8 mouse cellular contexts compared by ENCODE assay signal in the genomic region with DNA sequence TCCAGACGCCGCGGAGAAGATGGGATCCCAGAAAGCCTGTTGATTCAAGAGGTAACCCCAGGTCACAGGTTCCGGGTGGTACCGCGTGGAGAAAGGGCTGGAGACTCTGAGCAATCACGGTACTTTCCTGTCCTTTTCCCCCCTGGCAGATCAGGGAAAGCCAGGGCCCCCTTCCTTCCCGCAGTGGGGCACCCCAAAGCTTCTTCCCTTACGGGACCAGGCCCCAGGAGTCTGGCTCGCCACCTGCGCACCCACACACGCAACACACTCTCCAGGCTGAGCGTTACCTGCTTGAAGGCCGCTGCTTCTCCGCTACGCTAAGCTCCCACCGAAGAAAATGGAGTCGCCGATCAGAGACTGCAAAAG. TPM values are rescaled to one million over a fixed set of nuclear protein-coding genes. Genes with fewer than 3 reads are reported as not detected.
DNase-seq lines count a peak whose midpoint lies in the region; ATAC-seq and TF ChIP-seq lines count a peak whose summit lies in the region.

No protein-coding gene starts in this region.

- TF ChIP-seq EP300 in heart, postnatal 0 days (IDR thresholded peaks at IDR 0.05; ENCODE audit: low read depth) = no peak

- peak; percentile 14 for DNase-seq in heart, postnatal 0 days (ENCODE audit: low spot score)
- no peak for DNase-seq in heart, adult 8-10 months (ENCODE audit: low spot score)
- DNase-seq in adipocyte (ENCODE audit: low spot score) = peak; percentile 38
- DNase-seq in hindbrain, embryonic 11.5 days (ENCODE audit: low spot score) = no peak
- DNase-seq in adrenal gland, postnatal 14 days = no peak
- no peak for DNase-seq in left cerebral cortex, adult 18-20 months (ENCODE audit: low spot score in 2 of 2)
- DNase-seq in left cerebral cortex, adult 8-10 months (ENCODE audit: low spot score in 2 of 2) = no peak

- no peaks in the 10 kb centered on the region for H3K27me3 ChIP-seq in heart, postnatal 0 days (ENCODE audit: control insufficient read depth, insufficient read depth, low read length)
- no peaks in the 10 kb centered on the region for H3K27me3 ChIP-seq in hindbrain, embryonic 11.5 days (ENCODE audit: control insufficient read depth, insufficient read depth, low read length)

- H3K36me3 ChIP-seq in heart, postnatal 0 days (replicated peaks; ENCODE audit: control insufficient read depth, insufficient read depth, low read length) = peaks cover 11% of the 10 kb centered on the region
- no peaks in the 10 kb centered on the region for H3K36me3 ChIP-seq in hindbrain, embryonic 11.5 days (ENCODE audit: control insufficient read depth, insufficient read depth, low read length)

- H3K4me2 ChIP-seq in heart, postnatal 0 days (ENCODE audit: low read depth, low read length) = peak overlapping the region; percentile 89
- peak overlapping the region; percentile 42 for H3K4me2 ChIP-seq in hindbrain, embryonic 11.5 days (replicated peaks; ENCODE audit: low read depth, low read length)

- H3K4me1 ChIP-seq in heart, postnatal 0 days (ENCODE audit: control insufficient read depth, insufficient read depth) = peaks cover 20% of the 10 kb centered on the region
- peaks cover 3% of the 10 kb centered on the region; the same call in 1 of the 2 replicates for H3K4me1 ChIP-seq in hindbrain, embryonic 11.5 days (replicated peaks; ENCODE audit: control insufficient read depth, insufficient read depth, low read length)

- H3K27ac ChIP-seq in heart, postnatal 0 days (ENCODE audit: low read depth) = peak overlapping the region; percentile 98
- H3K27ac ChIP-seq in hindbrain, embryonic 11.5 days (ENCODE audit: low read depth, low read length) = peak overlapping the region; percentile 86; the same call in 1 of the 2 replicates

- TF ChIP-seq CTCF in heart, postnatal 0 days (IDR thresholded peaks at IDR 0.05; ENCODE audit: low read depth) = no peak

- WGBS in heart, postnatal 0 days = under 1% methylated on average over 19 of the region's 19 CpGs
- WGBS in hindbrain, embryonic 11.5 days = 2% methylated on average over 19 of the region's 19 CpGs

- peak overlapping the region; percentile 84 for H3K4me3 ChIP-seq in heart, postnatal 0 days (ENCODE audit: low read depth, low read length)
- H3K4me3 ChIP-seq in hindbrain, embryonic 11.5 days (ENCODE audit: low read depth, low read length) = peak overlapping the region; percentile 99

- peak; percentile 29 for ATAC-seq in heart, postnatal 0 days (ENCODE audit: insufficient read depth, low read depth)
- no peak for ATAC-seq in hindbrain, embryonic 11.5 days (ENCODE audit: low FRiP score)
- peak; percentile 12; the same call in 1 of the 2 replicates for ATAC-seq in megakaryocyte progenitor cell, adult 5-6 weeks (replicated peaks; ENCODE audit: poor library complexity)

- peak overlapping the region; percentile 93 for H3K9ac ChIP-seq in heart, postnatal 0 days (replicated peaks; ENCODE audit: low read depth, low read length)
- H3K9ac ChIP-seq in hindbrain, embryonic 11.5 days (ENCODE audit: low read depth, low read length) = peak overlapping the region; percentile 96

- H3K9me3 ChIP-seq in heart, postnatal 0 days (replicated peaks; ENCODE audit: control insufficient read depth, low read length) = no peaks in the 10 kb centered on the region
- no peaks in the 10 kb centered on the region for H3K9me3 ChIP-seq in hindbrain, embryonic 11.5 days (ENCODE audit: control insufficient read depth, low read length)

RNA-seq across cellular contexts. Expression of gene Sdf2, which starts 0.3 kb away (rescaled TPM):
- total RNA-seq in heart, postnatal 0 days (2014; rRNA removed; ENCODE audit: low replicate concordance) = 62.5 and 101 TPM in 2 replicates
- 58.9 and 64.3 TPM in 2 replicates for polyA plus RNA-seq in heart, postnatal 0 days (2015; fragmentation: Nextera tagmentation; extraction: Ambion mirVana)
- 10 to 100 TPM; 49.8 to 58.7 (median 53.6) TPM for total RNA-seq in heart, adult 8-10 months (2022)
- polyA plus RNA-seq in hindbrain, embryonic 11.5 days (2014; fragmentation: Nextera tagmentation; extraction: Ambion mirVana) = 60.6 and 60.8 TPM in 2 replicates
- total RNA-seq in megakaryocyte progenitor cell, adult 5-6 weeks (2015) = 71.8 and 79.5 TPM in 2 replicates
- 36.0 and 38.3 TPM in 2 replicates for total RNA-seq in megakaryocyte progenitor cell, adult 5-6 weeks (2017)
- total RNA-seq in adrenal gland, postnatal 14 days (2021) = 75.3 and 78.8 TPM in 2 replicates
- 10 to 100 TPM; 65.2 to 68.1 TPM for total RNA-seq in left cerebral cortex, adult 18-20 months (2021)
- total RNA-seq in left cerebral cortex, adult 8-10 months (2022) = 10 to 100 TPM; 54.1 to 66.1 (median 59.1) TPM

RNA-seq across cellular contexts. Expression of gene Supt6, which starts 0.5 kb away (rescaled TPM):
- total RNA-seq in heart, postnatal 0 days (2014; rRNA removed; ENCODE audit: low replicate concordance) = 12.1 and 17.0 TPM in 2 replicates
- polyA plus RNA-seq in heart, postnatal 0 days (2015; fragmentation: Nextera tagmentation; extraction: Ambion mirVana) = 6.9 and 7.6 TPM in 2 replicates
- total RNA-seq in heart, adult 8-10 months (2022) = 10 to 100 TPM; 32.6 to 33.8 (median 32.7) TPM
- polyA plus RNA-seq in hindbrain, embryonic 11.5 days (2014; fragmentation: Nextera tagmentation; extraction: Ambion mirVana) = 26.1 and 26.2 TPM in 2 replicates
- total RNA-seq in megakaryocyte progenitor cell, adult 5-6 weeks (2015) = 34.5 and 36.7 TPM in 2 replicates
- 35.9 and 39.9 TPM in 2 replicates for total RNA-seq in megakaryocyte progenitor cell, adult 5-6 weeks (2017)
- 60.1 and 65.4 TPM in 2 replicates for total RNA-seq in adrenal gland, postnatal 14 days (2021)
- total RNA-seq in left cerebral cortex, adult 18-20 months (2021) = 10 to 100 TPM; 93.8 to 96.5 TPM
- 100 to 1,000 TPM in 2 of 4 experiments, 10 to 100 TPM in 2; 98.7 to 102 (median 100) TPM for total RNA-seq in left cerebral cortex, adult 8-10 months (2022)

RNA-seq across cellular contexts. Expression of gene 2610507B11Rik, which starts 16.3 kb away (rescaled TPM):
- total RNA-seq in heart, postnatal 0 days (2014; rRNA removed; ENCODE audit: low replicate concordance) = 105 and 108 TPM in 2 replicates
- 86.4 and 91.2 TPM in 2 replicates for polyA plus RNA-seq in heart, postnatal 0 days (2015; fragmentation: Nextera tagmentation; extraction: Ambion mirVana)
- 100 to 1,000 TPM; 201 to 242 (median 210) TPM for total RNA-seq in heart, adult 8-10 months (2022)
- 65.4 and 94.5 TPM in 2 replicates for polyA plus RNA-seq in hindbrain, embryonic 11.5 days (2014; fragmentation: Nextera tagmentation; extraction: Ambion mirVana)
- 49.4 and 56.6 TPM in 2 replicates for total RNA-seq in megakaryocyte progenitor cell, adult 5-6 weeks (2015)
- 71.2 and 71.5 TPM in 2 replicates for total RNA-seq in megakaryocyte progenitor cell, adult 5-6 weeks (2017)
- 146 and 153 TPM in 2 replicates for total RNA-seq in adrenal gland, postnatal 14 days (2021)
- 100 to 1,000 TPM; 165 to 170 TPM for total RNA-seq in left cerebral cortex, adult 18-20 months (2021)
- 100 to 1,000 TPM; 172 to 181 (median 177) TPM for total RNA-seq in left cerebral cortex, adult 8-10 months (2022)

RNA-seq across cellular contexts. Expression of gene BC030499, which starts 45.4 kb away (rescaled TPM):
- 0.19 TPM in 1 of 2 replicates, not detected in the other for total RNA-seq in heart, postnatal 0 days (2014; rRNA removed; ENCODE audit: low replicate concordance)
- polyA plus RNA-seq in heart, postnatal 0 days (2015; fragmentation: Nextera tagmentation; extraction: Ambion mirVana) = 0.18 and 0.22 TPM in 2 replicates
- total RNA-seq in heart, adult 8-10 months (2022) = 1 to 10 TPM in 1 of 4 experiments, under 1 TPM in 3; 0.38 to 1.3 (median 0.61) TPM
- 0.11 and 0.20 TPM in 2 replicates for polyA plus RNA-seq in hindbrain, embryonic 11.5 days (2014; fragmentation: Nextera tagmentation; extraction: Ambion mirVana)
- 0.22 and 0.30 TPM in 2 replicates for total RNA-seq in megakaryocyte progenitor cell, adult 5-6 weeks (2015)
- total RNA-seq in megakaryocyte progenitor cell, adult 5-6 weeks (2017) = 0.14 and 2.0 TPM in 2 replicates
- total RNA-seq in adrenal gland, postnatal 14 days (2021) = 0.41 and 0.83 TPM in 2 replicates
- 10 to 100 TPM; 18.3 to 20.0 TPM for total RNA-seq in left cerebral cortex, adult 18-20 months (2021)
- total RNA-seq in left cerebral cortex, adult 8-10 months (2022) = 10 to 100 TPM; 12.0 to 15.3 (median 13.3) TPM

RNA-seq across cellular contexts. Expression of gene Proca1, which starts 52.1 kb away (rescaled TPM):
- not detected in 2 replicates for total RNA-seq in heart, postnatal 0 days (2014; rRNA removed; ENCODE audit: low replicate concordance)
- 2.1 and 3.2 TPM in 2 replicates for polyA plus RNA-seq in heart, postnatal 0 days (2015; fragmentation: Nextera tagmentation; extraction: Ambion mirVana)
- total RNA-seq in heart, adult 8-10 months (2022) = 1 to 10 TPM in 2 of 4 experiments, under 1 TPM in 2; 0.62 to 1.6 (median 0.98) TPM
- 1.0 and 1.2 TPM in 2 replicates for polyA plus RNA-seq in hindbrain, embryonic 11.5 days (2014; fragmentation: Nextera tagmentation; extraction: Ambion mirVana)
- total RNA-seq in megakaryocyte progenitor cell, adult 5-6 weeks (2015) = 0.10 and 0.15 TPM in 2 replicates
- not detected in 2 replicates for total RNA-seq in megakaryocyte progenitor cell, adult 5-6 weeks (2017)
- 17.6 and 26.3 TPM in 2 replicates for total RNA-seq in adrenal gland, postnatal 14 days (2021)
- 1 to 10 TPM; 5.7 to 6.3 TPM for total RNA-seq in left cerebral cortex, adult 18-20 months (2021)
- 1 to 10 TPM; 5.9 to 7.4 (median 6.8) TPM for total RNA-seq in left cerebral cortex, adult 8-10 months (2022)

Comparison
In these comparisons a context has a peak if more than half of its experiments do, and no peak if none do; other contexts are left out.
1. DNase-seq: peak in heart, postnatal 0 days (single experiment) and adipocyte (single experiment); none in heart, adult 8-10 months (single experiment), hindbrain, embryonic 11.5 days (single experiment), adrenal gland, postnatal 14 days (single experiment), left cerebral cortex, adult 18-20 months (0 of 2) and left cerebral cortex, adult 8-10 months (0 of 2).